Mouse (Mus musculus) hindbrain, embryonic 11.5 days (tissue): Measurements from ENCODE around the gene Cacna1a. TPM values are rescaled to one million over a fixed set of nuclear protein-coding genes. Genes with fewer than 3 reads are reported as not detected.
A peak's percentile ranks its signal among the peaks of the same experiment; 100 is the strongest.

Experiments used
- ATAC-seq: fragments of 200-750 bp; cut with Nextera tagmentation; 2 replicates; pipeline ENCODE4 v1.8.0; 2017; ENCODE audit warnings: mild to moderate bottlenecking, moderate TSS enrichment, moderate library complexity; ENCODE audit not compliant: low FRiP score
- DNase-seq: peaks from one replicate; pipeline ENCODE4 v3.0.0-alpha.2; 2015; ENCODE audit warnings: low spot score
- H3K27ac ChIP-seq: fragments of 300-500 bp; sonication (generic); 2 replicates; pipeline ENCODE4 v1.5.1; 2014; ENCODE audit warnings: mild to moderate bottlenecking, low read depth, low read length
- H3K27me3 ChIP-seq: fragments of 300-500 bp; sonication (generic); 2 replicates; pipeline ENCODE4 v1.6.1; 2014; ENCODE audit warnings: mild to moderate bottlenecking, low read length, moderate library complexity, mixed read lengths; ENCODE audit not compliant: control insufficient read depth, insufficient read depth
- H3K36me3 ChIP-seq: fragments of 300-500 bp; sonication (generic); 2 replicates; pipeline ENCODE4 v1.6.1; 2014; ENCODE audit warnings: mild to moderate bottlenecking, low read length, moderate library complexity, mixed read lengths; ENCODE audit not compliant: control insufficient read depth, insufficient read depth
- H3K4me1 ChIP-seq: fragments of 300-500 bp; sonication (generic); replicated peaks from 2 replicates; pipeline ENCODE4 v1.6.1; 2014; ENCODE audit warnings: low read length, mixed read lengths; ENCODE audit not compliant: control insufficient read depth, insufficient read depth
- H3K4me2 ChIP-seq: fragments of 300-500 bp; sonication (generic); replicated peaks from 2 replicates; pipeline ENCODE4 v1.6.1; 2014; ENCODE audit warnings: mild to moderate bottlenecking, low read depth, low read length
- H3K4me3 ChIP-seq: fragments of 300-500 bp; sonication (generic); 2 replicates; pipeline ENCODE4 v1.5.1; 2014; ENCODE audit warnings: low read depth, low read length
- H3K9ac ChIP-seq: fragments of 300-500 bp; sonication (generic); 2 replicates; pipeline ENCODE4 v1.6.1; 2014; ENCODE audit warnings: low read depth, low read length
- H3K9me3 ChIP-seq: fragments of 300-500 bp; sonication (generic); 2 replicates; pipeline ENCODE4 v1.6.1; 2016; ENCODE audit warnings: low read length; ENCODE audit not compliant: control insufficient read depth
- WGBS: fragments of 180-500 bp; shearing (Covaris S2); extraction: QIAGEN DNeasy Blood & Tissue Kit; methylation state at CpG from one replicate; pipeline ENCODE4 v1.1.7; 2014; 5-methylcytosine and 5-hydroxymethylcytosine counted together
- polyA plus RNA-seq: library from polyadenylated mRNA; unstranded; fragments of >200 nt; fragmentation: Nextera tagmentation; extraction: Ambion mirVana; gene quantifications from 2 replicates; pipeline ENCODE4 v1.2.1, GENCODE M21; 2014

Gene Cacna1a
- polyA plus RNA-seq, 1 experiment from 2014 or later: 10.4 TPM

- Histone ChIP-seq H3K9me3 (no peaks in the 10 kb centered on the region), H3K4me2 (no peak overlapping the region), H3K27me3 (no peaks in the 10 kb centered on the region), H3K36me3 (no peaks in the 10 kb centered on the region), H3K9ac (no peak overlapping the region), H3K4me3 (no peak overlapping the region), H3K27ac (no peak overlapping the region), H3K4me1 (no peaks in the 10 kb centered on the region)
- ATAC-seq (no peak), DNase-seq (no peak)
- WGBS: 83% methylated on average over 25 of the region's 25 CpGs
Measured at GRCm38 (mm10) chr8:84565577-84566360, 177.5 kb downstream of the Cacna1a start.

- Histone ChIP-seq H3K36me3 (no peaks in the 10 kb centered on the region), H3K4me3 (no peak overlapping the region), H3K4me2 (no peak overlapping the region), H3K27ac (no peak overlapping the region), H3K27me3 (no peaks in the 10 kb centered on the region), H3K4me1 (no peaks in the 10 kb centered on the region), H3K9me3 (no peaks in the 10 kb centered on the region), H3K9ac (no peak overlapping the region)
- 82% methylated on average over 12 of the region's 12 CpGs for WGBS
- ATAC-seq (no peak), DNase-seq (no peak)
Measured at GRCm38 (mm10) chr8:84566816-84567413, 178.7 kb downstream of the Cacna1a start.

- no peaks in the 10 kb centered on the region for H3K9me3 ChIP-seq
- H3K4me2 ChIP-seq: no peak overlapping the region
- H3K27me3 ChIP-seq: no peaks in the 10 kb centered on the region
- no peak overlapping the region for H3K9ac ChIP-seq
- 74% methylated on average over 19 of the region's 19 CpGs for WGBS
- H3K4me3 ChIP-seq: no peak overlapping the region
- ATAC-seq (no peak), DNase-seq (no peak)
- H3K4me1 ChIP-seq: no peaks in the 10 kb centered on the region
- H3K27ac ChIP-seq: no peak overlapping the region
- H3K36me3 ChIP-seq: no peaks in the 10 kb centered on the region
Measured at GRCm38 (mm10) chr8:84567541-84567940, 179.3 kb downstream of the Cacna1a start.

GRCm38 (mm10) chr8:84568737-84569136 is 180.5 kb downstream of the Cacna1a start:
- no peak overlapping the region for H3K4me2 ChIP-seq
- no peak for DNase-seq
- no peaks in the 10 kb centered on the region for H3K4me1 ChIP-seq
- no peak for ATAC-seq
- H3K27me3 ChIP-seq: no peaks in the 10 kb centered on the region
- H3K27ac ChIP-seq: no peak overlapping the region
- no peak overlapping the region for H3K4me3 ChIP-seq
- H3K9me3 ChIP-seq: no peaks in the 10 kb centered on the region
- H3K9ac ChIP-seq: no peak overlapping the region
- WGBS: 86% methylated on average over 8 of the region's 8 CpGs
- H3K36me3 ChIP-seq: no peaks in the 10 kb centered on the region

- Histone ChIP-seq H3K9me3 (no peaks in the 10 kb centered on the region), H3K27me3 (no peaks in the 10 kb centered on the region), H3K4me1 (no peaks in the 10 kb centered on the region), H3K36me3 (no peaks in the 10 kb centered on the region), H3K27ac (no peak overlapping the region), H3K4me2 (no peak overlapping the region), H3K4me3 (no peak overlapping the region), H3K9ac (no peak overlapping the region)
- DNase-seq (peak; percentile 29), ATAC-seq (no peak)
- 38% methylated on average over 25 of the region's 25 CpGs for WGBS
Measured at GRCm38 (mm10) chr8:84569921-84570673, 181.9 kb downstream of the Cacna1a start.

GRCm38 (mm10) chr8:84577432-84577831 is 189.2 kb downstream of the Cacna1a start:
- Histone ChIP-seq H3K4me1 (no peaks in the 10 kb centered on the region), H3K27ac (no peak overlapping the region), H3K4me2 (no peak overlapping the region), H3K27me3 (no peaks in the 10 kb centered on the region), H3K9ac (no peak overlapping the region), H3K9me3 (no peaks in the 10 kb centered on the region), H3K4me3 (no peak overlapping the region), H3K36me3 (no peaks in the 10 kb centered on the region)
- ATAC-seq (no peak), DNase-seq (no peak)
- 90% methylated on average over 4 of the region's 4 CpGs for WGBS

GRCm38 (mm10) chr8:84579595-84579994 is 191.4 kb downstream of the Cacna1a start:
- WGBS: 20% methylated on average over 3 of the region's 3 CpGs
- H3K36me3 ChIP-seq: no peaks in the 10 kb centered on the region; the same call in 1 of the 2 replicates
- H3K4me2 ChIP-seq: no peak overlapping the region
- no peaks in the 10 kb centered on the region for H3K27me3 ChIP-seq
- H3K9ac ChIP-seq: no peak overlapping the region
- ATAC-seq (peak; percentile 56; the same call in 1 of the 2 replicates), DNase-seq (peak; percentile 78)
- no peak overlapping the region for H3K4me3 ChIP-seq
- no peak overlapping the region for H3K27ac ChIP-seq
- H3K4me1 ChIP-seq: no peaks in the 10 kb centered on the region
- H3K9me3 ChIP-seq: no peaks in the 10 kb centered on the region

- Histone ChIP-seq H3K9me3 (no peaks in the 10 kb centered on the region), H3K27me3 (no peaks in the 10 kb centered on the region), H3K4me1 (no peaks in the 10 kb centered on the region), H3K36me3 (no peaks in the 10 kb centered on the region; the same call in 1 of the 2 replicates), H3K9ac (no peak overlapping the region), H3K4me3 (no peak overlapping the region), H3K27ac (no peak overlapping the region), H3K4me2 (no peak overlapping the region)
- ATAC-seq (no peak), DNase-seq (no peak)
- 59% methylated on average over 1 of the region's 1 CpGs for WGBS
Measured at GRCm38 (mm10) chr8:84585311-84585710, 197.1 kb downstream of the Cacna1a start.
